Mouse (Mus musculus): ENCODE results near the gene Clec4e.

GRCm38 (mm10) chr6:123286311-123286710 lies 3.4 kb downstream of the Clec4e start:
- TF ChIP-seq CTCF (IDR thresholded peaks at IDR 0.05) (no peak), POLR2A (IDR thresholded peaks at IDR 0.05; ENCODE audit: insufficient read depth, low read depth, low read length) (no peak), EP300 (IDR thresholded peaks at IDR 0.05; ENCODE audit: insufficient read depth, low read depth, low read length) (no peak)

Data from heart, adult 2 months (tissue).